Mouse (Mus musculus) brain, embryonic 14.5 days (tissue): Measurements from ENCODE around the gene Cdkn2d.

Source experiments
- CTCF ChIP-seq: fragments of 200-500 bp; IDR thresholded peaks from 2 replicates; pipeline ENCODE4 v1.5.1; 2012; ENCODE audit warnings: inconsistent platforms, mild to moderate bottlenecking, moderate library complexity, borderline replicate concordance; ENCODE audit not compliant: insufficient read depth, insufficient read length; ENCODE audit errors: extremely low read depth
- POLR2A ChIP-seq: fragments of 200-500 bp; IDR thresholded peaks from 2 replicates; pipeline ENCODE4 v1.6.1; 2012; ENCODE audit warnings: mild to moderate bottlenecking, inconsistent platforms, borderline replicate concordance; ENCODE audit not compliant: poor library complexity, insufficient read depth, insufficient read length, severe bottlenecking; ENCODE audit errors: extremely low read depth

GRCm38 (mm10) chr9:21336491-21336890, 45.3 kb upstream of the Cdkn2d start:
- no peak for TF ChIP-seq CTCF
- no peak for TF ChIP-seq POLR2A
